Mouse (Mus musculus) neural tube, embryonic 13.5 days (tissue): ENCODE data around the gene Ptbp1. TPM values are rescaled to one million over a fixed set of nuclear protein-coding genes. Genes with fewer than 3 reads are reported as not detected.
A peak's percentile ranks its signal among the peaks of the same experiment; 100 is the strongest.
"Not testable (repeated sequence)": the region's sequence is repeated elsewhere in the genome, so short reads cannot be mapped to it uniquely, and the experiment has no call there.

Experiments used
- ATAC-seq: fragments of 200-750 bp; cut with Nextera tagmentation; 2 replicates; pipeline ENCODE4 v1.8.0; 2017; ENCODE audit warnings: low read depth, mild to moderate bottlenecking, moderate TSS enrichment, moderate library complexity
- H3K27ac ChIP-seq: fragments of 300-500 bp; sonication (generic); replicated peaks from 2 replicates; pipeline ENCODE4 v1.5.1; 2015; ENCODE audit warnings: moderate library complexity, mild to moderate bottlenecking, inconsistent platforms
- H3K27me3 ChIP-seq: fragments of 300-500 bp; sonication (generic); 2 replicates; pipeline ENCODE4 v1.6.1; 2015; ENCODE audit warnings: mild to moderate bottlenecking, inconsistent platforms
- H3K36me3 ChIP-seq: fragments of 300-500 bp; sonication (generic); 2 replicates; pipeline ENCODE4 v1.6.1; 2015; ENCODE audit warnings: mild to moderate bottlenecking, inconsistent platforms
- H3K4me1 ChIP-seq: fragments of 300-500 bp; sonication (generic); replicated peaks from 2 replicates; pipeline ENCODE4 v1.6.1; 2015; ENCODE audit warnings: inconsistent platforms
- H3K4me2 ChIP-seq: fragments of 300-500 bp; sonication (generic); 2 replicates; pipeline ENCODE4 v1.6.1; 2015; ENCODE audit warnings: inconsistent platforms, mild to moderate bottlenecking, moderate library complexity
- H3K4me3 ChIP-seq: fragments of 300-500 bp; sonication (generic); 2 replicates; pipeline ENCODE4 v1.5.1; 2015; ENCODE audit warnings: mild to moderate bottlenecking, inconsistent platforms
- H3K9ac ChIP-seq: fragments of 300-500 bp; sonication (generic); 2 replicates; pipeline ENCODE4 v1.6.1; 2015; ENCODE audit warnings: moderate library complexity, mild to moderate bottlenecking, inconsistent platforms
- H3K9me3 ChIP-seq: fragments of 300-500 bp; sonication (generic); 2 replicates; pipeline ENCODE4 v1.6.1; 2016; ENCODE audit warnings: inconsistent platforms
- WGBS: fragments of 180-500 bp; shearing (Covaris S2); methylation state at CpG from one replicate; pipeline ENCODE4 v1.1.7; 2015; 5-methylcytosine and 5-hydroxymethylcytosine counted together
- polyA plus RNA-seq: library from polyadenylated mRNA; unstranded; fragments of >200 nt; fragmentation: Nextera tagmentation; extraction: Ambion mirVana; gene quantifications from 2 replicates; pipeline ENCODE4 v1.2.1, GENCODE M21; 2015

The Ptbp1 gene
- polyA plus RNA-seq, 1 experiment from 2014 or later = 87.9 TPM

DNA sequence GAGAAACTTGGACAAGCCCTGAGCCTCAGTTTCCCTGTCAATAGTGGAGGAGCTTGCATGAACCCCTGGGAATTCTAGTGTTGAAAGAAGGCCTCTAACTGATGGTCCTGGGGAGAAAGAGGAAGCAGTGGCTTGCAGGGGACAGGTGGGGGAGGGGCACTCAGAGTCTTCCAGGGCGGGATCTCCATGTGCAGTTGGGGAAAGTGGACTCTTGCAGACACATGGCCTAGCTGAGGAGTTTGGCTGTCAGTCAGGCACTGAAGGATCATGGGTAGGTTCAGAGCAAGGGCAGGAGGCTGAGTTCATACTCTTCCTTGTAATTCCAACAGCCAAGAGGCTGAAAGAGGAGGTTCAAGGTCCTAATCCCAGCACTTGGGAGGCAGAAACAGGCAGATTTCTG is 22.9 kb downstream of the Ptbp1 start:
- Histone ChIP-seq H3K9me3 (no peaks in the 10 kb centered on the region), H3K4me2 (no peak overlapping the region), H3K36me3 (no peaks in the 10 kb centered on the region), H3K27me3 (peaks cover 20% of the 10 kb centered on the region), H3K27ac (no peak overlapping the region), H3K4me3 (no peak overlapping the region), H3K9ac (no peak overlapping the region), H3K4me1 (peaks cover 32% of the 10 kb centered on the region)
- WGBS = 48% methylated on average over 1 of the region's 1 CpGs
- no peak for ATAC-seq

DNA sequence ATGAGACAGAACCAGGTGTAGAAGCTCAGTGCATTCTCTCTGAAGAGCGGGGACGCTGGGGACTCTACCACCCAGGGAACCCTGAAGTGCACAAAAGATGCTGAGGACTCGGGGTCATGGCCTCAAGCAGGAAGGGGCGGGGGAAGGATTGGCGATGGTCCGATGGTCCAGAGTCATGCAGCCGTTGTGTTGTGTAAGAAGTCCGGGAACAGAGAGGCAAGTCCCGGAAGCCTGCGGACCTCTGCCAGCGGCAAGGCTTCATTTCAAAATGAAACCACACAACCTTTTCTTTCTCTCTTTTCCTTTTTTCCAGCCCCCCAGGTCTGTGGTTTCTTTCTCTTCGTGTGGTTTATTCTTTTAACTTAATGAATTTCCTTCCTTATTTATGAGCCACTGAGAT is 23.5 kb downstream of the Ptbp1 start:
- Histone ChIP-seq H3K9ac (no peak overlapping the region), H3K4me3 (no peak overlapping the region), H3K4me2 (no peak overlapping the region), H3K36me3 (no peaks in the 10 kb centered on the region), H3K9me3 (no peaks in the 10 kb centered on the region), H3K4me1 (peaks cover 32% of the 10 kb centered on the region), H3K27me3 (peaks cover 25% of the 10 kb centered on the region), H3K27ac (no peak overlapping the region)
- WGBS = 49% methylated on average over 12 of the region's 12 CpGs
- no peak for ATAC-seq

DNA sequence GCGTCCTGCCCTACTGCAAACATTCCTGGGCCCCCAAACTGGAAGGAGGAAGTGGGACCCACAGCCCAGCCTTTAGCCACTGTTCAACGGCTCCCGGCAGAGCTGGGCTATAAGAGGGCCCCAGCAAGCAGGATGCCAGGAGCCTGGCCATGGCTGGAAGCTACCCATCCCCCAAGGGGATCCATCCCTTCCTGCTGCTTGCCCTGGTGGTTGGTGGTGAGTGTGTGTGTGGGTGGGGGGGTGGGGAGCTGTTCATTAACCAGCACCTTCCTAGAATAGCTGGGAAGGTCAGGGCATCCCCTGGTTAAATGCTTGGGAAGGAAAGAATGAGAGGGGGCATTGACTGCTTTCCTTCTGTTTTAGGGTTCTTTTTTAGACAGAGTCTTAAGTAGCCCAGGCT is 25.3 kb downstream of the Ptbp1 start:
- Histone ChIP-seq H3K27me3 (peaks cover 33% of the 10 kb centered on the region), H3K9me3 (no peaks in the 10 kb centered on the region), H3K27ac (no peak overlapping the region), H3K9ac (no peak overlapping the region), H3K4me3 (no peak overlapping the region), H3K4me2 (no peak overlapping the region), H3K4me1 (peaks cover 34% of the 10 kb centered on the region), H3K36me3 (no peaks in the 10 kb centered on the region)
- WGBS = 40% methylated on average over 3 of the region's 3 CpGs
- ATAC-seq = no peak

DNA sequence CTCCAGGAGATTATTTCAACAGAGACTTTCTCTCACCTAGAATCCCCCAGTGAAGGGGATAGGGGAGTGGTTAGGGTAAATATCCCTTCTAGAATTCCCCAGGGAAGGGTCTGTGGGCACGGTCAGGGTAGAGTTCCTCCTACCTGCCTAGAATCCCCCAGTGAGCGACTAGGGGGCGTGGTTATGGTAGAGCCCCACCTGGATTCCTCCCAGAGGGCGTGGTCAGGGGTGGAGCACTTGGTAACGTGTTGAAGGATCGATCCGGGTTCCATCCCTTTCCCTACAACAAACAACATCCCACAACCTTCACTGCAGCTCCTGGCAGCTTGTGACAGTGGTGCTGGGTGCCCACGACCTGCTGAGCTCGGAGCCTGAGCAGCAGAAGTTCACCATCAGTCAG is 26.5 kb downstream of the Ptbp1 start:
- H3K27ac ChIP-seq = no peak overlapping the region
- no peak overlapping the region for H3K9ac ChIP-seq
- H3K36me3 ChIP-seq = no peaks in the 10 kb centered on the region
- peaks cover 33% of the 10 kb centered on the region for H3K27me3 ChIP-seq
- H3K4me3 ChIP-seq = no peak overlapping the region
- H3K4me1 ChIP-seq = peaks cover 22% of the 10 kb centered on the region
- no peaks in the 10 kb centered on the region for H3K9me3 ChIP-seq
- ATAC-seq = no peak
- H3K4me2 ChIP-seq = no peak overlapping the region
- 18% methylated on average over 9 of the region's 9 CpGs for whole genome bisulfite sequencing

DNA sequence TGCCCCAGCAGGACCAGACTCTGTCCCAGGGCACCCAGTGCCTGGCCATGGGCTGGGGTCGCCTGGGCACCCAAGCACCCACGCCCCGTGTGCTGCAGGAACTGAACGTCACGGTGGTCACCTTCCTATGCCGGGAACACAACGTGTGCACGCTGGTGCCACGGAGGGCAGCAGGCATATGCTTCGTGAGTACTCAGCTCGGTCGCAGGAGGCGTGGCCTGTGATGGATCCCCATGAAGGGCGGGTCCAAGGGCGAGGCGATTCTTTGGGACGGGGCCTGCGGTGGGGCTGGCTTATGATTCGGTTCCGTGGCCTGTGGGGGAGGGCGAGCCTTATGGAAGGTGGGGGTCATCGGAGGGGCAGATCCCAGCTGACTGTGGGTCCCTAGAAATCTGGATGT is 27.8 kb downstream of the Ptbp1 start:
- Histone ChIP-seq H3K9ac (peak overlapping the region; percentile 43; the same call in 1 of the 2 replicates), H3K4me3 (no peak overlapping the region), H3K4me2 (peak overlapping the region; percentile 37), H3K4me1 (peaks cover 21% of the 10 kb centered on the region), H3K27me3 (peaks cover 33% of the 10 kb centered on the region), H3K9me3 (no peaks in the 10 kb centered on the region), H3K36me3 (no peaks in the 10 kb centered on the region), H3K27ac (no peak overlapping the region)
- WGBS = 8% methylated on average over 22 of the region's 22 CpGs
- no peak for ATAC-seq

DNA sequence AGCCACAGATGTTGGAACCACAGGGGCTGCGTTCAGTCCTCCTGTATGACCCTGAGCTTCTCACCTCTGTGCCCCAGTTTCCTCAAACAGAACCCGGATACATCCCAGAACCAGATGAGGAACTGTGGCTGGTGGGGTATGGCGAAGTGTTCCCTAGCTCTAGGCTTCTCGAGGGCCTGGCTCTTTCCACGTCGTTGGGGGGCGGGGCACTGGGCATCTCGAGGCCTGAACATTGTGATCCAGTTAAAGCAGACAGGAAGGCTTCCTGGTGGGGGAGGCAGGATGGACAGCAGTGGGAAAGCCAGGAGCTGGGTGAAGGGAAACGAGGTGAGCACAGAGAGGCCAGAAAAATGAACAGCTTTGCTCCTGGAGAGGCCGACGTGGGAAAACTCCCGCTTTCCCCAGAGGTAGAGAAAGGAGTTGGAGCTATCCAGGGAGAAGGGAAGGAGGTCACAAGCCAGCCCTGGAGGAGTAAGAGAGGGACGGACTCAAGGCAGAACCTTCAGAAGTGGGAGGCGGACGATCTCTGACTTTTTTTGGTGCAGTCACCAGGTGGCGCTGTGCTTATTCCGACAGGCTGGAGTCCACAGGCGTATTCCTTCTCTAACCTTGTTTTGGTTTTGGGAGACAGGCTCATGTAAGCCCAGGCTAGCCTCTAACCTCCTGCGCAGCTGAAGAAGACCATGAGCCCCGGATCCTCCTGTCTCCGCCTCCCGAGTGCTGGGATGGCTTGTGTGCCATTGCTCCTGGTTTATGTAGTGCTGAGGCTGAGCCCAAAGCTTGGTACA is 29.3 kb downstream of the Ptbp1 start:
- Histone ChIP-seq H3K4me2 (no peak overlapping the region), H3K4me3 (no peak overlapping the region), H3K27me3 (peaks cover 33% of the 10 kb centered on the region), H3K9ac (peak overlapping the region; percentile 45), H3K36me3 (no peaks in the 10 kb centered on the region), H3K9me3 (no peaks in the 10 kb centered on the region), H3K27ac (no peak overlapping the region), H3K4me1 (peaks cover 21% of the 10 kb centered on the region)
- ATAC-seq = peak; percentile 25
- WGBS = 15% methylated on average over 22 of the region's 22 CpGs

DNA sequence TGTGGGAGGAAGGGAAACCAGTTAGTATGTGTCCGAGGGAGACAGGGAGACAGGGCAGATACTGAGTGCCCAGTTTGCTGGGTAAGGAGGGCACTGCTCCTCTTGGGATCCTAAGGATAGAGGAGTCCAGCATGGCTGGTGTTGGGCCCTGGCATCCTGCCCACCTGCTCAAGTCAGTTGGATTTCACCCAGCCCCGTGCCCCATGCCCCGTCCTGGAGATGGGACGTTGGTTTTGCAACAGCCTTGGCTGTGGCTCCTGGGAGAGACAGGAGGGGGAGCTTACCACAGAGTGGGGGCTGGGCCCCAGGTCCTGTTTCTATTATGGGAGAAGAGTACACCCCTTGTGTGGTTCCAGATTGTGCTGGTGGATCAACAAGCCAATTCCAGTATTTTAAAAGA is 30.2 kb downstream of the Ptbp1 start:
- Histone ChIP-seq H3K9ac (no peak overlapping the region), H3K27me3 (peaks cover 33% of the 10 kb centered on the region), H3K4me1 (peaks cover 21% of the 10 kb centered on the region), H3K27ac (no peak overlapping the region), H3K9me3 (no peaks in the 10 kb centered on the region), H3K36me3 (no peaks in the 10 kb centered on the region), H3K4me2 (no peak overlapping the region), H3K4me3 (no peak overlapping the region)
- 0 out of 2 replicates have a peak, but pooled peaks have one; percentile 15 for ATAC-seq
- 78% methylated on average over 4 of the region's 4 CpGs for WGBS

DNA sequence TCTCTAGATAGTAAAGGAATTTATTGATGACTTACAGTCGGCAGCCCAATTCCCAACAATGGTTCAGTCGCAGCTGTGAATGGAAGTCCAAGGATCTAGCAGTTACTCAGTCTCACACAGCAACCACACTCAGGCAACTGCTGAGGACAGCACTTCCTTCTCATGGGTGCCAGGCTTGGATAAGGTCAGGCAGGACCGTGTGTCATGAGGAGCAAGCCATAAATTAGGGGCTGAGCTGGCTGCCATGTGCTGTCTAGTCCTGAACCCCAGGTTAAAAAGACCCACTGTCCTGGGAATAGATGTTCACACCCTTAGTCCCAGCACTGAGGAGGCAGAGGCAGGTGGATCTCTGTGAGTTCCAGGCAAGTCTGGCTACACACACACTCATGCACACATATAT is 30.7 kb downstream of the Ptbp1 start:
- ATAC-seq, H3K4me3 ChIP-seq, H3K27ac ChIP-seq, H3K4me2 ChIP-seq, H3K36me3 ChIP-seq, H3K9me3 ChIP-seq, H3K9ac ChIP-seq: not testable (repeated sequence)
- 79% methylated on average over 3 of the region's 3 CpGs for WGBS
- Histone ChIP-seq H3K4me1 (peaks cover 21% of the 10 kb centered on the region), H3K27me3 (peaks cover 33% of the 10 kb centered on the region)

DNA sequence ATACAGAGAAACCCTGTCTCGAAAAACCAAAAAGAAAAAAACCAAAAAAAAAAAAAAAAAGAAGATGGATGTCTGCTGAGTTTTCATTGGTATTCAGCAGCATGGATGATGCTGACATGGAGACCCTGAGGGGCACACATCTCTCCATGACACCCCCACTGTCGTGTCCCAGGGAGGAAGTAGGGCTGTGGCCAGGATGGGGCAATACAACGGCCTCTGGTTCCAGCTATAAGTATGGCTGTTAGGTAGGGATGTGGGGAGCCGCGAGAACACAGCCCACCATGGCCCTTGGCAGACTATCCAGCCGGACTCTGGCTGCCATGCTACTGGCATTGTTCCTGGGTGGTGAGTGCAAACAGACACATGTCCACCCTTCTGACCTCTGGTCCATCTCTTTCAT is 31.8 kb downstream of the Ptbp1 start, which contains the start of gene Elane:
Elane (plus strand) TSS at position 194 of the 400 bp plus-strand sequence.
- 81% methylated on average over 6 of the region's 6 CpGs for WGBS
- no peak within 1 kb of the TSS for H3K27ac ChIP-seq
- ATAC-seq = no peak

DNA sequence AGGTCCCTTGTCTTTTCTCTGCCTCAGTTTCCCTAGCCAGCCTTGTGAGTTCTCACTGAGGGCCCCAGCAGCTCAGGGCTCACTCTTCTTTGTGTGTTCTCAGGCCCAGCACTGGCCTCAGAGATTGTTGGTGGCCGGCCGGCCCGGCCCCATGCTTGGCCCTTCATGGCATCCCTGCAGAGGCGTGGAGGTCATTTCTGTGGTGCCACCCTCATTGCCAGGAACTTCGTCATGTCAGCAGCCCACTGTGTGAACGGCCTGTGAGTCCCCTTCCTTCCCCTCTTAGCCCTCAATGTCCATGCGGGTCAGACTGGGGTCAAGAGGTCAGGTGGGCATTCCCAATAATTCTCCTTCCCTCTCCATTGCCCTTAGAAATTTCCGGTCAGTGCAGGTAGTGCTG is 32.4 kb downstream of the Ptbp1 start:
- no peak overlapping the region for H3K9ac ChIP-seq
- H3K4me1 ChIP-seq = peaks cover 21% of the 10 kb centered on the region
- no peak overlapping the region for H3K4me3 ChIP-seq
- ATAC-seq = no peak
- H3K27me3 ChIP-seq = peaks cover 18% of the 10 kb centered on the region
- H3K27ac ChIP-seq = no peak overlapping the region
- no peaks in the 10 kb centered on the region for H3K36me3 ChIP-seq
- H3K4me2 ChIP-seq = no peak overlapping the region
- 75% methylated on average over 8 of the region's 8 CpGs for WGBS
- no peaks in the 10 kb centered on the region for H3K9me3 ChIP-seq

More for the DNA sequence above, 31.8 kb downstream of the Ptbp1 start, which contains the start of gene Elane:
- Histone ChIP-seq H3K9ac (no peak within 1 kb of the TSS), H3K27me3 (peaks cover 24% of the 10 kb centered on the region), H3K4me1 (peaks cover 21% of the 10 kb centered on the region), H3K4me2 (no peak within 1 kb of the TSS), H3K36me3 (no peaks in the 10 kb centered on the region), H3K9me3 (no peaks in the 10 kb centered on the region), H3K4me3 (no peak within 1 kb of the TSS)

DNA sequence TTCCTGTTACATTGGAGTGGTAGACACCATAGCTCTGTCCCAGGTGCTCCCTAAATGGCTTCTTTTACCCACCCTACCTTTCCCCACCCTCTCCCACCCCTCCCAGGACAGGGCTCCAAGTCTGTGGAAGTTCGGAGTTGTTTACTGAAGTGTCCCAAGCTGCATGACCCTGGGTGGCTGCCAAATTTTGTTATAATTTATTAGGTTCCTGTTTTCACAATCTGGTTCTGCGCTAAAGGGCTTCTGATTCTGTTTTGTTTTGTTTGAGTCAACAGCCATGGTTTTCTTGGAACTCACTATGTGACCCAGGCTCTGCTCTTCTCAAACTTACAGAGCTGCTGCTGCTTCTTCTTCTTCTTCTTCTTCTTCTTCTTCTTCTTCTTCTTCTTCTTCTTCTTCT is 35.2 kb downstream of the Ptbp1 start:
- Histone ChIP-seq H3K4me3 (no peak overlapping the region), H3K4me2 (no peak overlapping the region), H3K36me3 (peaks cover 5% of the 10 kb centered on the region), H3K27ac (no peak overlapping the region), H3K9ac (no peak overlapping the region), H3K9me3 (no peaks in the 10 kb centered on the region), H3K27me3 (no peaks in the 10 kb centered on the region; the same call in none of the 2 replicates), H3K4me1 (no peaks in the 10 kb centered on the region)
- WGBS = 82% methylated on average over 2 of the region's 2 CpGs
- no peak for ATAC-seq

DNA sequence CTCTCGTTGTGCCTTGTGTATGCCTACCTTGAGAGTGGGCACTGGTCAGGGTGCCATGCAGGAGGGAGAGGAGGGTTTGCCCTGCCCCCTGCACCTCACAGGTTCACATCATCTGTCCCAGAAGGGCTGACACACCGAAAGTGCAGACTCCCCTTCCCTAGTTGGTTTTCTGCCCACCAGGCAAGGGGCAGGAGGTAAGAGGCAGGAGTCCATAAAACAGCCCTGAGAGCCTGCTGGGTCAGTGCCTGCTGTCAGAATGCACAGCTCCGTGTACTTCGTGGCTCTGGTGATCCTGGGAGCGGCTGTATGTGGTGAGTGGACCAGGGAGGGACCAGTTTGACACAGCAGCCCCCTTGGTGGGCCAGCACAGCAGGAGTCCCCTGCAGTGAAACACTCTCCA is 36.4 kb downstream of the Ptbp1 start, which contains the start of gene Cfd:
Cfd (plus strand) TSS at position 184 of the 400 bp plus-strand sequence.
- Histone ChIP-seq H3K4me3 (no peak within 1 kb of the TSS), H3K4me1 (no peaks in the 10 kb centered on the region), H3K27me3 (no peaks in the 10 kb centered on the region; the same call in 1 of the 2 replicates), H3K36me3 (peaks cover 15% of the 10 kb centered on the region), H3K27ac (no peak within 1 kb of the TSS), H3K9ac (0 out of 2 replicates have a peak within 1 kb of the TSS, but pooled peaks have one; percentile 5), H3K9me3 (no peaks in the 10 kb centered on the region), H3K4me2 (no peak within 1 kb of the TSS)
- ATAC-seq = no peak
- 49% methylated on average over 5 of the region's 5 CpGs for WGBS
